Mouse (Mus musculus) forebrain, postnatal 0 days (tissue): ENCODE measurements at regions not wholly inside any gene's neighbourhood (a gene's known extent, or its start where the extent isn't known, plus 50 kb on each side); places are given as distances from the start of the nearest gene placed in this dataset.
"Not testable (repeated sequence)": the region's sequence is repeated elsewhere in the genome, so short reads cannot be mapped to it uniquely, and the experiment has no call there.

Experiments
- ATAC-seq: fragments of 200-750 bp; cut with Nextera tagmentation; 2 replicates; pipeline ENCODE4 v1.8.0; 2017; ENCODE audit warnings: mild to moderate bottlenecking, moderate library complexity
- DNase-seq: peaks from one replicate; pipeline ENCODE4 v3.0.0-alpha.2; 2015
- H3K27ac ChIP-seq: fragments of 300-500 bp; sonication (generic); 2 replicates; pipeline ENCODE4 v1.5.1; 2014; ENCODE audit warnings: low read depth, mild to moderate bottlenecking, antibody characterized with exemption, low read length, moderate library complexity, mixed read lengths
- H3K27me3 ChIP-seq: fragments of 300-500 bp; sonication (generic); 2 replicates; pipeline ENCODE4 v1.6.1; 2014; ENCODE audit warnings: mild to moderate bottlenecking, low read length, mixed read lengths; ENCODE audit not compliant: insufficient read depth
- H3K36me3 ChIP-seq: fragments of 300-500 bp; sonication (generic); 2 replicates; pipeline ENCODE4 v1.6.1; 2014; ENCODE audit warnings: mild to moderate bottlenecking, moderate library complexity; ENCODE audit not compliant: insufficient read depth
- H3K4me1 ChIP-seq: fragments of 300-500 bp; sonication (generic); 2 replicates; pipeline ENCODE4 v1.6.1; 2014; ENCODE audit warnings: antibody characterized with exemption; ENCODE audit not compliant: insufficient read depth
- H3K4me2 ChIP-seq: fragments of 300-500 bp; sonication (generic); 2 replicates; pipeline ENCODE4 v1.6.1; 2014; ENCODE audit warnings: low read depth, mild to moderate bottlenecking, moderate library complexity
- H3K4me3 ChIP-seq: fragments of 300-500 bp; sonication (generic); 2 replicates; pipeline ENCODE4 v1.5.1; 2014; ENCODE audit warnings: low read depth, low read length, mixed read lengths
- H3K9ac ChIP-seq: fragments of 300-500 bp; sonication (generic); 2 replicates; pipeline ENCODE4 v1.6.1; 2014; ENCODE audit warnings: mild to moderate bottlenecking
- H3K9me3 ChIP-seq: fragments of 300-500 bp; sonication (generic); 2 replicates; pipeline ENCODE4 v1.6.1; 2016; ENCODE audit warnings: low read length
- CTCF ChIP-seq: sonication (generic); IDR thresholded peaks from 2 replicates; pipeline ENCODE4 v1.5.1; 2016; ENCODE audit warnings: antibody characterized with exemption, control low read depth, low read depth
- WGBS: fragments of 180-500 bp; shearing (Covaris S2); extraction: QIAGEN DNeasy Blood & Tissue Kit; methylation state at CpG from one replicate; pipeline ENCODE4 v1.1.7; 2014; 5-methylcytosine and 5-hydroxymethylcytosine counted together

- Histone ChIP-seq H3K36me3 (no peaks in the 10 kb centered on the region), H3K9me3 (no peaks in the 10 kb centered on the region), H3K27ac (no peak overlapping the region), H3K4me3 (no peak overlapping the region), H3K4me1 (no peaks in the 10 kb centered on the region), H3K27me3 (no peaks in the 10 kb centered on the region), H3K9ac (no peak overlapping the region), H3K4me2 (no peak overlapping the region)
- WGBS, result 15% methylated on average over 5 of the region's 5 CpGs
- TF ChIP-seq CTCF, result no peak
- no peak for ATAC-seq
- no peak for DNase-seq
Observed at GRCm38 (mm10) chr14:81685691-81686090, 1701.8 kb downstream of the Olfm4 start.

GRCm38 (mm10) chr14:81692245-81692644, 1708.4 kb downstream of the Olfm4 start:
- H3K4me3 ChIP-seq, H3K27me3 ChIP-seq, H3K36me3 ChIP-seq, H3K4me2 ChIP-seq, DNase-seq, H3K27ac ChIP-seq, H3K9me3 ChIP-seq, ATAC-seq, H3K4me1 ChIP-seq, H3K9ac ChIP-seq: not testable (repeated sequence)
- no CpG with 5 or more reads among the region's 2 CpGs for WGBS

- Histone ChIP-seq H3K4me3 (no peak overlapping the region), H3K4me2 (no peak overlapping the region), H3K27ac (no peak overlapping the region), H3K9me3 (no peaks in the 10 kb centered on the region), H3K9ac (no peak overlapping the region), H3K36me3 (no peaks in the 10 kb centered on the region), H3K4me1 (no peaks in the 10 kb centered on the region), H3K27me3 (no peaks in the 10 kb centered on the region)
- DNase-seq (peak; percentile 27), ATAC-seq (peak; percentile 74)
- TF ChIP-seq CTCF, result no peak
- 45% methylated on average over 5 of the region's 5 CpGs for WGBS
Observed at GRCm38 (mm10) chr14:81716056-81716455, 1732.2 kb downstream of the Olfm4 start.
